Mouse (Mus musculus) liver, adult 2 months (tissue): ENCODE data around the gene Snrpb.

Experiments
- CTCF ChIP-seq: fragments of 200-500 bp; IDR thresholded peaks from 2 replicates; pipeline ENCODE4 v1.5.1; 2011; ENCODE audit warnings: low read depth, low read length, control low read depth
- POLR2A ChIP-seq: fragments of 200-500 bp; IDR thresholded peaks from 2 replicates; pipeline ENCODE4 v1.6.1; 2011; ENCODE audit warnings: low read length, control low read depth; ENCODE audit not compliant: insufficient read depth; ENCODE audit errors: extremely low read depth

GRCm38 (mm10) chr2:130200961-130201360, 21.8 kb upstream of the Snrpb start:
- no peak for TF ChIP-seq CTCF
- no peak for TF ChIP-seq POLR2A
